Mouse (Mus musculus) CH12.LX (cell line): ENCODE results near the gene Fancc. TPM values are rescaled to one million over a fixed set of nuclear protein-coding genes. Genes with fewer than 3 reads are reported as not detected.

Experiments used
- DNase-seq: peaks from one replicate; pipeline ENCODE4 v3.0.0-alpha.2; 2013; ENCODE audit errors: extremely low read depth
- H3K27ac ChIP-seq: 2 replicates; pipeline ENCODE4 v1.5.1; 2012; ENCODE audit warnings: low read depth, mild to moderate bottlenecking, control low read depth, moderate library complexity; ENCODE audit not compliant: insufficient read depth
- H3K27me3 ChIP-seq: replicated peaks from 2 replicates; pipeline ENCODE3; 2012; ENCODE audit warnings: inconsistent platforms
- H3K36me3 ChIP-seq, 2 experiments: replicated peaks in 1 of 2; 2 replicates each; pipeline versions ENCODE3 to v1.6.1; 2012; ENCODE audit warnings: inconsistent platforms in 1 of 2, low read length in 1 of 2, mild to moderate bottlenecking in 1 of 2, mixed read lengths in 1 of 2, moderate library complexity in 1 of 2; ENCODE audit not compliant: control insufficient read depth in 1 of 2, insufficient read depth in 1 of 2
- H3K4me1 ChIP-seq, 2 experiments: 2 replicates each; pipeline ENCODE4 v1.6.1; 2012; ENCODE audit warnings: inconsistent platforms in 1 of 2, moderate library complexity in 1 of 2; ENCODE audit not compliant: insufficient read depth in 2 of 2, control insufficient read depth in 1 of 2
- H3K4me2 ChIP-seq: 2 replicates; pipeline ENCODE4 v1.6.1; 2012; ENCODE audit warnings: low read depth, mild to moderate bottlenecking, control low read depth; ENCODE audit not compliant: poor library complexity, insufficient read depth, severe bottlenecking
- H3K4me3 ChIP-seq, 3 experiments: fragments of 150-350 bp in 1 of 3; sonication (generic) in 1 of 3; replicated peaks in 1 of 3; 2 replicates each; pipeline versions ENCODE3 to v1.5.1; 2011 to 2012; ENCODE audit warnings: low read depth in 2 of 3, low read length in 2 of 3, mild to moderate bottlenecking in 2 of 3, moderate library complexity in 2 of 3, control low read depth in 1 of 3, improper control_type of control experiment in 1 of 3, inconsistent platforms in 1 of 3, mixed read lengths in 1 of 3; ENCODE audit not compliant: poor library complexity in 1 of 3
- H3K79me2 ChIP-seq: replicated peaks from 2 replicates; pipeline ENCODE4 v1.6.1; 2012; ENCODE audit warnings: mild to moderate bottlenecking, moderate library complexity; ENCODE audit not compliant: control insufficient read depth, poor library complexity, insufficient read depth, severe bottlenecking; ENCODE audit errors: extremely low read depth
- H3K9ac ChIP-seq: 2 replicates; pipeline ENCODE4 v1.6.1; 2012; ENCODE audit warnings: low read depth, mild to moderate bottlenecking, control low read depth, moderate library complexity; ENCODE audit not compliant: insufficient read depth
- H3K9me3 ChIP-seq: replicated peaks from 2 replicates; pipeline ENCODE3; 2012; ENCODE audit warnings: low read length, inconsistent platforms, mixed read lengths
- CTCF ChIP-seq, 2 experiments: IDR thresholded peaks in 1 of 2; conservative IDR thresholded peaks in 1 of 2; 2 replicates each; pipeline ENCODE4 v1.5.1; 2011 to 2012; ENCODE audit warnings: low read depth in 2 of 2, low read length in 2 of 2, improper control_type of control experiment in 1 of 2, inconsistent platforms in 1 of 2, mild to moderate bottlenecking in 1 of 2, moderate library complexity in 1 of 2
- ELF1 ChIP-seq: IDR thresholded peaks from 2 replicates; pipeline ENCODE4 v1.6.1; 2014; ENCODE audit warnings: low read depth, mild to moderate bottlenecking, inconsistent platforms, low read length, improper control_type of control experiment
- HCFC1 ChIP-seq: IDR thresholded peaks from 2 replicates; pipeline ENCODE4 v1.6.1; 2012; ENCODE audit warnings: low read depth, mild to moderate bottlenecking, inconsistent platforms, low read length, improper control_type of control experiment
- IRF4 ChIP-seq: IDR thresholded peaks from 2 replicates; pipeline ENCODE4 v1.6.1; 2014; ENCODE audit warnings: low read depth, mild to moderate bottlenecking, inconsistent platforms, low read length, improper control_type of control experiment
- JUND ChIP-seq: conservative IDR thresholded peaks from 2 replicates; pipeline ENCODE4 v1.6.1; 2011; ENCODE audit warnings: low read depth, low read length, improper control_type of control experiment
- KAT2A ChIP-seq: IDR thresholded peaks from 2 replicates; pipeline ENCODE4 v1.6.1; 2012; ENCODE audit warnings: low read length, improper control_type of control experiment, inconsistent platforms; ENCODE audit not compliant: insufficient replicate concordance
- NELFE ChIP-seq: IDR thresholded peaks from 2 replicates; pipeline ENCODE4 v1.6.1; 2011; ENCODE audit warnings: low read depth, low read length, improper control_type of control experiment
- PAX5 ChIP-seq: IDR thresholded peaks from 2 replicates; pipeline ENCODE4 v1.6.1; 2012; ENCODE audit warnings: low read length, inconsistent platforms, mixed read lengths
- POLR2A ChIP-seq: IDR thresholded peaks from 2 replicates; pipeline ENCODE4 v1.6.1; 2011; ENCODE audit warnings: low read depth, mild to moderate bottlenecking, improper control_type of control experiment, low read length
- POLR2AphosphoS2 ChIP-seq: IDR thresholded peaks from 2 replicates; pipeline ENCODE4 v1.6.1; 2011; ENCODE audit warnings: low read depth, low read length, improper control_type of control experiment
- RCOR1 ChIP-seq: conservative IDR thresholded peaks from 2 replicates; pipeline ENCODE4 v1.6.1; 2012; ENCODE audit warnings: low read depth, mild to moderate bottlenecking, inconsistent platforms, low read length, improper control_type of control experiment
- SIN3A ChIP-seq: IDR thresholded peaks from 2 replicates; pipeline ENCODE4 v1.6.1; 2012; ENCODE audit warnings: low read length, improper control_type of control experiment, inconsistent platforms
- SMC3 ChIP-seq: IDR thresholded peaks from 2 replicates; pipeline ENCODE4 v1.6.1; 2011; ENCODE audit warnings: low read depth, low read length, improper control_type of control experiment
- TBP ChIP-seq: conservative IDR thresholded peaks from 2 replicates; pipeline ENCODE4 v1.6.1; 2011; ENCODE audit warnings: low read depth, low read length, improper control_type of control experiment
- UBTF ChIP-seq: IDR thresholded peaks from 2 replicates; pipeline ENCODE4 v1.6.1; 2012; ENCODE audit warnings: low read depth, mild to moderate bottlenecking, inconsistent platforms, low read length, improper control_type of control experiment, moderate library complexity
- USF1 ChIP-seq: IDR thresholded peaks from 2 replicates; pipeline ENCODE4 v1.6.1; 2014; ENCODE audit warnings: low read depth, mild to moderate bottlenecking, inconsistent platforms, low read length, improper control_type of control experiment
- ZC3H11A ChIP-seq: IDR thresholded peaks from 2 replicates; pipeline ENCODE4 v1.6.1; 2012; ENCODE audit warnings: low read depth, mild to moderate bottlenecking, inconsistent platforms, low read length, improper control_type of control experiment
- ZMIZ1 ChIP-seq: IDR thresholded peaks from 2 replicates; pipeline ENCODE4 v1.6.1; 2012; ENCODE audit warnings: low read depth, mild to moderate bottlenecking, inconsistent platforms, low read length, improper control_type of control experiment
- dilution Hi-C: fragments of 300-500 bp; cut with MboI; formaldehyde crosslinking; loops from 2 replicates; pipeline ENCODE4 v1.14.3; 2020; ENCODE audit warnings: low sequenced_read_pairs; ENCODE audit not compliant: extremely low pct_unique_long_range_greater_than_20kb, extremely low pct_ligation_motif_present
- in situ Hi-C: fragments of 300-500 bp; cut with MboI; formaldehyde crosslinking; loops from 3 replicates; pipeline ENCODE4 v1.14.3; 2019; ENCODE audit warnings: low sequenced_read_pairs, low pct_ligation_motif_present, low pct_unique_long_range_greater_than_20kb, mixed read lengths
- polyA plus RNA-seq: library from polyadenylated mRNA; unstranded; fragments of >175 nt; gene quantifications from 2 replicates; pipeline ENCODE4 v1.2.1, GENCODE M21; 2012; ENCODE audit warnings: low read depth; ENCODE audit not compliant: insufficient read length
- total RNA-seq, 2 experiments: library from RNA; depleted of rRNA; stranded (reverse); fragments of 300-350 nt in 1 of 2; fragments of >200 nt in 1 of 2; gene quantifications; 2 replicates each; pipeline ENCODE4 v1.2.3; 2012 to 2014

The Fancc gene
- total and polyA plus RNA-seq, 3 experiments = 8.2 to 12.4 (median 8.7) TPM

DNA sequence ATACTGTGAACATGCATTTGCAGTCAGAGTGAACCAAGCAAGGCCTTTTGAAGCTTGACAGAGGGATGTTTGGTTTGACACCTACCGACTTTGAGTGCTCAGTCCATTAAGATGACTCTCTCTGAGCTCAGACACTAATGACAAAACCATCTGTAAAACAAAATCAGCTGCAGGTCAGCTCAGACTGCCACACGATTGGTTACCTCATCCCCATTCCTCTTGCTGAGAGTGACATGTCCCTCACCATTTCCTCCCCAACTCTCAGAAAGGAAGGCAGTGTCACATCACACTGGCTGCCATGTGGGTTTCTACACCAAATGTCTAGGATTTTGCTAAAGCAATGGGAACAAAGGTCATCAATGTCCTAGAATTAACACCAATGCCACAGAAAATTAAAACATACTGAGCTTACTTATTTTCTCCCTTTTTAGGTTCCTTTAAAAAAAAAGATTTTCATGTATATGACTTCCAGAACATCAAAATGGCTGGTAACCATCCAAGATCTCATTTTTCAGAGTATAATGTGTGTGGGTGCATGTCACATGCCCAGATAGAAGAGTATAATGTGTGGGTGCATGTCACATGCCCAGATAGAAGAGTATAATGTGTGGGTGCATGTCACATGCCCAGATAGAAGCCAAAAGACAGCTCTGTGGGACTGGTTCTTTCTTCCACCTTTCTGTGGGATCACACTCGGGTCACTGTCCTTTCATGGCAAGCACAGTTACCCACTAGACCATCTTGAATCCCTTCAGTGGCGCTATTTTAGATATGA, 136.8 kb downstream of the Fancc start:
- no peak for TF ChIP-seq KAT2A
- no peak for TF ChIP-seq UBTF
- no peak for TF ChIP-seq JUND
- no peak for TF ChIP-seq POLR2AphosphoS2
- no peak for TF ChIP-seq IRF4
- TF ChIP-seq RCOR1 = no peak
- TF ChIP-seq ZC3H11A = no peak
- no peak for TF ChIP-seq PAX5
- no peak for TF ChIP-seq USF1
- TF ChIP-seq POLR2A = no peak
- TF ChIP-seq NELFE = no peak
- no peak for TF ChIP-seq ZMIZ1
- no peak for TF ChIP-seq TBP
- no peak for TF ChIP-seq ELF1
- TF ChIP-seq CTCF (conservative IDR thresholded peaks at IDR 0.05 in 1 of 2, IDR thresholded peaks at IDR 0.05 in 1 of 2; ENCODE audit: low read depth in 2 of 2, low read length in 2 of 2) = no peak
- TF ChIP-seq, all 38 proteins: peak for 0
- peaks cover 0 to 8% of the 10 kb centered on the region in 2 experiments for H3K36me3 ChIP-seq

DNA sequence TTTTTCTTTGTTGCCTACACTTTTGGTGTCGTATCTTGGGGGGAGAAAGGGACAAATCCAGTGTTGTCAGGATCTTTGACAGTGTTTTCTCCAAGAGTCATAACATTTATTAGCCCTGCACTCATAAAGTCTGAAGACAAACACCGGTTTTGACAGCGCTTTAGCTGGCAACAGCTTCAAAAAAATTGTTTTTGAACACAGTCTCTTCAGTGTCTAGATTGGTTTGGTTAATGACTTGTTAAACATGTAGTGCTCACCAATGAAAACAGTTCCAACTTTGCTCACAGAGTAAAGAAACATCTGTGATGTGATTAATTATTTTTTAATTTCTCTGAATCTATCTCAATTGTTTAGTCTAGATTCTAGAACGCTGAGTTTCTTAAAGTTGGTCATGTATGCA, 137.7 kb downstream of the Fancc start:
- no peaks in the 10 kb centered on the region for H3K9me3 ChIP-seq
- in situ Hi-C loops (no loop called here), dilution Hi-C loops (no loop called here)
- TF ChIP-seq HCFC1 (no peak), SMC3 (no peak), TBP (no peak), SIN3A (no peak), PAX5 (no peak)
- no peak for DNase-seq
- no peak overlapping the region for H3K4me3 ChIP-seq
- no peak overlapping the region for H3K9ac ChIP-seq
- no peaks in the 10 kb centered on the region for H3K27me3 ChIP-seq
- H3K4me2 ChIP-seq = no peak overlapping the region
- no peaks in the 10 kb centered on the region for H3K79me2 ChIP-seq
- peaks cover 0 to 8% of the 10 kb centered on the region in 2 experiments for H3K36me3 ChIP-seq
- no peak overlapping the region for H3K27ac ChIP-seq
- H3K4me1 ChIP-seq = 0 out of 4 replicates have a peak, but pooled peaks cover 0 to 3% of the 10 kb centered on the region in 2 experiments

More for the DNA sequence above, 136.8 kb downstream of the Fancc start:
- Histone ChIP-seq H3K27ac (no peak overlapping the region), H3K79me2 (no peaks in the 10 kb centered on the region), H3K4me3 (no peak overlapping the region), H3K27me3 (no peaks in the 10 kb centered on the region), H3K9ac (no peak overlapping the region), H3K4me2 (no peak overlapping the region), H3K4me1 (0 out of 4 replicates have a peak, but pooled peaks cover 0 to 4% of the 10 kb centered on the region in 2 experiments), H3K9me3 (no peaks in the 10 kb centered on the region)
- in situ Hi-C loops (no loop called here), dilution Hi-C loops (no loop called here)
- DNase-seq = no peak
